Mouse (Mus musculus): ENCODE data around the gene Trpc7. TPM values are rescaled to one million over a fixed set of nuclear protein-coding genes. Genes with fewer than 3 reads are reported as not detected.

Trpc7 gene
- polyA plus RNA-seq, 1 experiment from 2014 or later: not detected

- ATAC-seq (ENCODE audit: insufficient read depth): no peak
- WGBS (ENCODE audit: insufficient replicate concordance): 67% methylated on average over 3 of the region's 3 CpGs
- no peaks in the 10 kb centered on the region for H3K9me3 ChIP-seq (replicated peaks)
Measured at GRCm38 (mm10) chr13:56790683-56791082, 105.1 kb downstream of the Trpc7 start.

GRCm38 (mm10) chr13:56782621-56783020 lies 113.2 kb downstream of the Trpc7 start:
- Histone ChIP-seq H3K9me3 (replicated peaks) (no peaks in the 10 kb centered on the region), H3K4me2 (no peak overlapping the region), H3K27me3 (no peaks in the 10 kb centered on the region), H3K4me1 (replicated peaks) (no peaks in the 10 kb centered on the region), H3K4me3 (replicated peaks) (no peak overlapping the region), H3K36me3 (replicated peaks) (no peaks in the 10 kb centered on the region), H3K9ac (no peak overlapping the region), H3K27ac (replicated peaks) (no peak overlapping the region)
- ATAC-seq (ENCODE audit: insufficient read depth): no peak
- WGBS (ENCODE audit: insufficient replicate concordance): 51% methylated on average over 1 of the region's 1 CpGs

More at GRCm38 (mm10) chr13:56790683-56791082, 105.1 kb downstream of the Trpc7 start:
- H3K9ac ChIP-seq: no peak overlapping the region
- H3K4me3 ChIP-seq (replicated peaks): no peak overlapping the region
- no peaks in the 10 kb centered on the region for H3K4me1 ChIP-seq (replicated peaks)
- H3K4me2 ChIP-seq: no peak overlapping the region
- H3K27ac ChIP-seq (replicated peaks): no peak overlapping the region
- H3K27me3 ChIP-seq: no peaks in the 10 kb centered on the region
- no peaks in the 10 kb centered on the region for H3K36me3 ChIP-seq (replicated peaks)

- H3K4me1 ChIP-seq (replicated peaks): no peaks in the 10 kb centered on the region
- H3K4me2 ChIP-seq: no peak overlapping the region
- no peak overlapping the region for H3K9ac ChIP-seq
- H3K27ac ChIP-seq (replicated peaks): no peak overlapping the region
- no peaks in the 10 kb centered on the region for H3K36me3 ChIP-seq (replicated peaks)
- no peaks in the 10 kb centered on the region for H3K9me3 ChIP-seq (replicated peaks)
- no peak overlapping the region for H3K4me3 ChIP-seq (replicated peaks)
- no peak for ATAC-seq (ENCODE audit: insufficient read depth)
- no peaks in the 10 kb centered on the region for H3K27me3 ChIP-seq
- whole genome bisulfite sequencing (ENCODE audit: insufficient replicate concordance): 76% methylated on average over 3 of the region's 3 CpGs
Measured at GRCm38 (mm10) chr13:56781697-56782096, 114.1 kb downstream of the Trpc7 start.

GRCm38 (mm10) chr13:56780746-56781469 lies 114.9 kb downstream of the Trpc7 start:
- H3K4me3 ChIP-seq (replicated peaks): no peak overlapping the region
- no peaks in the 10 kb centered on the region for H3K9me3 ChIP-seq (replicated peaks)
- ATAC-seq (ENCODE audit: insufficient read depth): no peak
- no peaks in the 10 kb centered on the region for H3K36me3 ChIP-seq (replicated peaks)
- no peak overlapping the region for H3K27ac ChIP-seq (replicated peaks)
- H3K4me1 ChIP-seq (replicated peaks): no peaks in the 10 kb centered on the region
- no peak overlapping the region for H3K9ac ChIP-seq
- H3K27me3 ChIP-seq: no peaks in the 10 kb centered on the region
- no peak overlapping the region for H3K4me2 ChIP-seq
- WGBS (ENCODE audit: insufficient replicate concordance): 57% methylated on average over 13 of the region's 13 CpGs

GRCm38 (mm10) chr13:56774304-56774703 lies 121.5 kb downstream of the Trpc7 start:
- no peaks in the 10 kb centered on the region for H3K4me1 ChIP-seq (replicated peaks)
- H3K4me2 ChIP-seq: no peak overlapping the region
- no peaks in the 10 kb centered on the region for H3K9me3 ChIP-seq (replicated peaks)
- no peak overlapping the region for H3K9ac ChIP-seq
- no peaks in the 10 kb centered on the region for H3K27me3 ChIP-seq
- H3K4me3 ChIP-seq (replicated peaks): no peak overlapping the region
- ATAC-seq (ENCODE audit: insufficient read depth): no peak
- no peaks in the 10 kb centered on the region for H3K36me3 ChIP-seq (replicated peaks)
- H3K27ac ChIP-seq (replicated peaks): no peak overlapping the region
- 18% methylated on average over 5 of the region's 5 CpGs for WGBS (ENCODE audit: insufficient replicate concordance)

- H3K4me3 ChIP-seq (replicated peaks): no peak overlapping the region
- H3K27ac ChIP-seq (replicated peaks): no peak overlapping the region
- H3K4me2 ChIP-seq: no peak overlapping the region
- H3K36me3 ChIP-seq (replicated peaks): no peaks in the 10 kb centered on the region
- WGBS (ENCODE audit: insufficient replicate concordance): 43% methylated on average over 14 of the region's 14 CpGs
- ATAC-seq (ENCODE audit: insufficient read depth): no peak
- H3K4me1 ChIP-seq (replicated peaks): no peaks in the 10 kb centered on the region
- no peak overlapping the region for H3K9ac ChIP-seq
- H3K9me3 ChIP-seq (replicated peaks): no peaks in the 10 kb centered on the region
- H3K27me3 ChIP-seq: no peaks in the 10 kb centered on the region; the same call in 1 of the 2 replicates
Measured at GRCm38 (mm10) chr13:56773262-56773870, 122.4 kb downstream of the Trpc7 start.

GRCm38 (mm10) chr13:56772592-56772991 lies 123.2 kb downstream of the Trpc7 start:
- no peaks in the 10 kb centered on the region for H3K4me1 ChIP-seq (replicated peaks)
- H3K27ac ChIP-seq (replicated peaks): no peak overlapping the region
- no peaks in the 10 kb centered on the region for H3K9me3 ChIP-seq (replicated peaks)
- no peaks in the 10 kb centered on the region for H3K36me3 ChIP-seq (replicated peaks)
- H3K4me2 ChIP-seq: no peak overlapping the region
- 28% methylated on average over 3 of the region's 3 CpGs for WGBS (ENCODE audit: insufficient replicate concordance)
- H3K27me3 ChIP-seq: no peaks in the 10 kb centered on the region; the same call in 1 of the 2 replicates
- H3K4me3 ChIP-seq (replicated peaks): no peak overlapping the region
- no peak overlapping the region for H3K9ac ChIP-seq
- ATAC-seq (ENCODE audit: insufficient read depth): no peak

GRCm38 (mm10) chr13:56770786-56771185 lies 125.0 kb downstream of the Trpc7 start:
- ATAC-seq (ENCODE audit: insufficient read depth): no peak
- WGBS (ENCODE audit: insufficient replicate concordance): 47% methylated on average over 5 of the region's 5 CpGs
- Histone ChIP-seq H3K4me1 (replicated peaks) (no peaks in the 10 kb centered on the region), H3K27me3 (no peaks in the 10 kb centered on the region; the same call in 1 of the 2 replicates), H3K4me3 (replicated peaks) (no peak overlapping the region), H3K4me2 (no peak overlapping the region), H3K36me3 (replicated peaks) (no peaks in the 10 kb centered on the region), H3K27ac (replicated peaks) (no peak overlapping the region), H3K9ac (no peak overlapping the region), H3K9me3 (replicated peaks) (no peaks in the 10 kb centered on the region)

GRCm38 (mm10) chr13:56770136-56770578 lies 125.6 kb downstream of the Trpc7 start:
- 54% methylated on average over 1 of the region's 1 CpGs for WGBS (ENCODE audit: insufficient replicate concordance)
- Histone ChIP-seq H3K9ac (no peak overlapping the region), H3K9me3 (replicated peaks) (no peaks in the 10 kb centered on the region), H3K4me1 (replicated peaks) (no peaks in the 10 kb centered on the region), H3K4me2 (no peak overlapping the region), H3K4me3 (replicated peaks) (no peak overlapping the region), H3K27me3 (no peaks in the 10 kb centered on the region; the same call in 1 of the 2 replicates), H3K27ac (replicated peaks) (no peak overlapping the region), H3K36me3 (replicated peaks) (no peaks in the 10 kb centered on the region)
- no peak for ATAC-seq (ENCODE audit: insufficient read depth)

- H3K27ac ChIP-seq (replicated peaks): no peak overlapping the region
- H3K36me3 ChIP-seq (replicated peaks): no peaks in the 10 kb centered on the region
- H3K4me1 ChIP-seq (replicated peaks): no peaks in the 10 kb centered on the region
- no peak overlapping the region for H3K9ac ChIP-seq
- H3K4me3 ChIP-seq (replicated peaks): no peak overlapping the region
- H3K27me3 ChIP-seq: no peaks in the 10 kb centered on the region; the same call in 1 of the 2 replicates
- H3K4me2 ChIP-seq: no peak overlapping the region
- no peak for ATAC-seq (ENCODE audit: insufficient read depth)
- no peaks in the 10 kb centered on the region for H3K9me3 ChIP-seq (replicated peaks)
- WGBS (ENCODE audit: insufficient replicate concordance): 43% methylated on average over 4 of the region's 4 CpGs
Measured at GRCm38 (mm10) chr13:56769431-56769830, 126.4 kb downstream of the Trpc7 start.

- no peaks in the 10 kb centered on the region for H3K4me1 ChIP-seq (replicated peaks)
- no peak for ATAC-seq (ENCODE audit: insufficient read depth)
- H3K4me3 ChIP-seq (replicated peaks): no peak overlapping the region
- H3K9me3 ChIP-seq (replicated peaks): no peaks in the 10 kb centered on the region
- 54% methylated on average over 5 of the region's 5 CpGs for WGBS (ENCODE audit: insufficient replicate concordance)
- H3K4me2 ChIP-seq: no peak overlapping the region
- no peaks in the 10 kb centered on the region for H3K36me3 ChIP-seq (replicated peaks)
- H3K9ac ChIP-seq: no peak overlapping the region
- peaks cover 15% of the 10 kb centered on the region for H3K27me3 ChIP-seq
- H3K27ac ChIP-seq (replicated peaks): no peak overlapping the region
Measured at GRCm38 (mm10) chr13:56766211-56766610, 129.6 kb downstream of the Trpc7 start.
